Mouse (Mus musculus) adrenal gland, postnatal 4 days (tissue): ENCODE results near the gene 1700040F15Rik. TPM values are rescaled to one million over a fixed set of nuclear protein-coding genes. Genes with fewer than 3 reads are reported as not detected.
"Not testable (repeated sequence)": the region's sequence is repeated elsewhere in the genome, so short reads cannot be mapped to it uniquely, and the experiment has no call there.

ENCODE experiments used
- DNase-seq, 2 experiments: peaks; one replicate each; pipeline ENCODE4 v3.0.0; 2021 to 2022; ENCODE audit warnings: low spot score in 2 of 2, mixed read lengths in 2 of 2
- long read RNA-seq, 2 experiments: library from polyadenylated mRNA; stranded (forward); transcript quantifications; one replicate each; pipeline ENCODE4 v2.0.0; 2021
- total RNA-seq, 2 experiments: library from RNA; stranded (reverse); gene quantifications; 2 replicates each; pipeline ENCODE4 v1.2.3; 2021

1700040F15Rik gene
- total RNA-seq, result not detected
- long read RNA-seq, experiment 1, result 0 reads
- long read RNA-seq, experiment 2, result 0 reads

- DNase-seq, result not testable (repeated sequence)
These were observed at the start of gene 1700040F15Rik for GRCm38 (mm10) chrY:61101947-61102346. 1700040F15Rik (plus strand) TSS chrY:61102247.
